Mouse (Mus musculus): Measurements from ENCODE around the gene Esyt3. TPM values are rescaled to one million over a fixed set of nuclear protein-coding genes. Genes with fewer than 3 reads are reported as not detected.

Esyt3 gene
- polyA plus RNA-seq, 1 experiment from 2014 or later = 0.46 TPM

GRCm38 (mm10) chr9:99353390-99353789, 5.0 kb downstream of the Esyt3 start:
- H3K4me2 ChIP-seq (replicated peaks) = no peak overlapping the region
- peaks cover 12% of the 10 kb centered on the region for H3K4me1 ChIP-seq

DNA sequence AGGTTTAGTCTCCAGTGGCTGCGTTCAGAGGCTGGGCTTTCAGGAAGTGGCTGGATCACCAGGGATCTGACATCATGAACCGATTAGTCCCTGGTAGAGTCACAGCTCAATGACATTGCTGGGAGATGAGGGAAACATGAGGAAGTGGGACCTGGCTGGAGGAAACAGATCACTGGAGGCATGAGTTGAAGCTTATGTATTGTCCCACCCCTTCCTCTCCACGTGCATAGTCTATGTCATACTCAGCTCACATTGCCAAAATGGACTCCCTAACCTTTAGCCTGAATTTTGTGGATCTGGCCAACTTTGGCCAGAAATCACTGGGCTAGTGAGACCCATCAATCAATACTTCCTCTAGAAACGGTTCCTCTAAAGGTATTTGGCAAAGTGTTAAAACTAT, 5.4 kb downstream of the Esyt3 start:
- Histone ChIP-seq H3K9ac (no peak overlapping the region), H3K27ac (no peak overlapping the region), H3K9me3 (no peaks in the 10 kb centered on the region), H3K36me3 (no peaks in the 10 kb centered on the region), H3K4me2 (replicated peaks) (no peak overlapping the region), H3K4me3 (no peak overlapping the region), H3K27me3 (peaks cover 29% of the 10 kb centered on the region), H3K4me1 (peaks cover 10% of the 10 kb centered on the region)
- WGBS = 65% methylated on average over 4 of the region's 4 CpGs
- no peak for ATAC-seq (ENCODE audit: insufficient number of reproducible peaks, insufficient read depth, low FRiP score, low TSS enrichment)

More at GRCm38 (mm10) chr9:99353390-99353789, 5.0 kb downstream of the Esyt3 start:
- no peak for ATAC-seq (ENCODE audit: insufficient number of reproducible peaks, insufficient read depth, low FRiP score, low TSS enrichment)
- Histone ChIP-seq H3K9ac (no peak overlapping the region), H3K4me3 (no peak overlapping the region), H3K36me3 (no peaks in the 10 kb centered on the region), H3K27ac (no peak overlapping the region), H3K9me3 (no peaks in the 10 kb centered on the region), H3K27me3 (peaks cover 33% of the 10 kb centered on the region)
- 65% methylated on average over 6 of the region's 6 CpGs for WGBS

GRCm38 (mm10) chr9:99345351-99345792, 13.0 kb downstream of the Esyt3 start:
- H3K4me1 ChIP-seq = no peaks in the 10 kb centered on the region
- H3K9me3 ChIP-seq = no peaks in the 10 kb centered on the region
- no peak for ATAC-seq (ENCODE audit: insufficient number of reproducible peaks, insufficient read depth, low FRiP score, low TSS enrichment)
- H3K36me3 ChIP-seq = no peaks in the 10 kb centered on the region
- H3K27me3 ChIP-seq = no peaks in the 10 kb centered on the region
- no peak overlapping the region for H3K27ac ChIP-seq
- 60% methylated on average over 4 of the region's 4 CpGs for WGBS
- no peak overlapping the region for H3K4me2 ChIP-seq (replicated peaks)
- no peak overlapping the region for H3K4me3 ChIP-seq
- no peak overlapping the region for H3K9ac ChIP-seq

DNA sequence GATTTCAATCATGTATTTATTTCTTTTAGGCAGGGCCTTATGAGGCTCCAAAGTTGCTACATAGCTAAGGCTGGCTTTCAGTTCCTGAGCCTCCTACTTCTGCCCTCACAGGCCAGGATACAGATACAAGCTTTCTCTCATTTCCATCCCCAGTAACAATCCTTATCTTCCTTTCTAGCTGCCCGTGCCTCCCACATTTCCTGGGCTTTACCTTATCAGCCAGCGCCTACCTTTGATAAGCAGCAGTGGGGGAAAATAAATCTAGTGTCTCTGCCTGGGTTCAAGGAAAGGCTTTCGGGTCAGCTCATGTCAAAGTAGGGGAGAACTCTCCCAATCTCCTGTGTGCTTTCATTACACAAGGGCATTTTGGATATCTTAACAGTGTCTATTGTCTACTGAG, 16.8 kb downstream of the Esyt3 start:
- no peaks in the 10 kb centered on the region for H3K4me1 ChIP-seq
- H3K4me2 ChIP-seq (replicated peaks) = no peak overlapping the region
- no peak overlapping the region for H3K9ac ChIP-seq
- H3K27me3 ChIP-seq = no peaks in the 10 kb centered on the region
- no peak overlapping the region for H3K4me3 ChIP-seq
- H3K36me3 ChIP-seq = no peaks in the 10 kb centered on the region
- no peak overlapping the region for H3K27ac ChIP-seq
- no peak for ATAC-seq (ENCODE audit: insufficient number of reproducible peaks, insufficient read depth, low FRiP score, low TSS enrichment)
- H3K9me3 ChIP-seq = no peaks in the 10 kb centered on the region
- 79% methylated on average over 3 of the region's 3 CpGs for WGBS

DNA sequence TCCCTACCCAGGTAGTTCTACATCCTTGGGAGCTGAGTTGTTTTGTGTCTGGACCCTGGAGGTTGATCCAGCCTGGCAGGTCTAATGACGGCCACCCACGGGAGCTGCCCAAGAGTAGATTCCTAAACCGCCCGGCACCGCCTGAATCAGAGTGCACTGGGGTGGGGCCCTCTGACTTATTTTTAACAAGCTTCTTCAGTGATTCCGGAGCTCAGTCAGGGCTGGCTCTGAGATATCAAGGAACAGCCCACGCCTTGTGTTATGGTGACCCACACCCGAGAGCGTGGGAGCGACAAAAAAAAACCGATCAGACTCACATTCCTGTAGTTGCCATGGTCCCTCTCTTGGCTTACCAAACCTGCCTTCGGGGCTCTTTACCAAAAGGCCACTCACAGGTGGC, 18.2 kb downstream of the Esyt3 start:
- ATAC-seq (ENCODE audit: insufficient number of reproducible peaks, insufficient read depth, low FRiP score, low TSS enrichment) = no peak
- Histone ChIP-seq H3K9ac (no peak overlapping the region), H3K4me2 (replicated peaks) (no peak overlapping the region), H3K36me3 (no peaks in the 10 kb centered on the region), H3K27me3 (no peaks in the 10 kb centered on the region), H3K4me3 (no peak overlapping the region), H3K27ac (no peak overlapping the region), H3K4me1 (no peaks in the 10 kb centered on the region), H3K9me3 (no peaks in the 10 kb centered on the region)
- 81% methylated on average over 12 of the region's 12 CpGs for WGBS

- H3K27me3 ChIP-seq = no peaks in the 10 kb centered on the region
- no peak overlapping the region for H3K4me2 ChIP-seq (replicated peaks)
- no peak for ATAC-seq (ENCODE audit: insufficient number of reproducible peaks, insufficient read depth, low FRiP score, low TSS enrichment)
- H3K4me1 ChIP-seq = no peaks in the 10 kb centered on the region
- H3K36me3 ChIP-seq = no peaks in the 10 kb centered on the region
- no peak overlapping the region for H3K9ac ChIP-seq
- 91% methylated on average over 1 of the region's 1 CpGs for WGBS
- H3K9me3 ChIP-seq = no peaks in the 10 kb centered on the region
- no peak overlapping the region for H3K27ac ChIP-seq
- H3K4me3 ChIP-seq = no peak overlapping the region
Measured at GRCm38 (mm10) chr9:99339182-99339581, 19.2 kb downstream of the Esyt3 start.

DNA sequence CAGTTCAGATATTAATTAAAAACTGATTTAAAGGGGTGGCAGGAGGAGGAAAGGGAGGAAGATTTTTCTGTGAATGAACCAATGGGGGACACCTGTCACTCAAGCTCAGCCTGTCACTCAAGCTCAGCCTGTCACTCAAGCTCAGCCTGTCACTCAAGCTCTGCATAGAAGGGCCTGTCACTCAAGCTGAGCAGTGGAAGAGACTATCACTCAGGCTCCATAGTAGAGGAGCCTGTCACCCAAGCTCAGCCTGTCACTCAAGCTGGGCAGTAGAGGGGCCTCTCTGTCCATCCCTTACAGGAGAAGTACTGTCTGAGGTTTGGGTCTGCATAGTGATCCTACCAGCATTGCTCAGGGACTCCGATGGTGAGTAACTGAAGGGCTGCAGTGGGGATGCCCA, 20.1 kb downstream of the Esyt3 start:
- H3K27me3 ChIP-seq = no peaks in the 10 kb centered on the region
- H3K27ac ChIP-seq = no peak overlapping the region
- ATAC-seq (ENCODE audit: insufficient number of reproducible peaks, insufficient read depth, low FRiP score, low TSS enrichment) = no peak
- WGBS = 100% methylated on average over 1 of the region's 1 CpGs
- H3K4me1 ChIP-seq = no peaks in the 10 kb centered on the region
- no peaks in the 10 kb centered on the region for H3K36me3 ChIP-seq
- no peak overlapping the region for H3K4me2 ChIP-seq (replicated peaks)
- no peaks in the 10 kb centered on the region for H3K9me3 ChIP-seq
- no peak overlapping the region for H3K9ac ChIP-seq
- H3K4me3 ChIP-seq = no peak overlapping the region

GRCm38 (mm10) chr9:99336538-99336937, 21.8 kb downstream of the Esyt3 start:
- H3K4me1 ChIP-seq = no peaks in the 10 kb centered on the region
- no peaks in the 10 kb centered on the region for H3K9me3 ChIP-seq
- H3K9ac ChIP-seq = no peak overlapping the region
- WGBS = 88% methylated on average over 4 of the region's 4 CpGs
- no peak overlapping the region for H3K4me2 ChIP-seq (replicated peaks)
- no peak overlapping the region for H3K27ac ChIP-seq
- H3K36me3 ChIP-seq = no peaks in the 10 kb centered on the region
- H3K27me3 ChIP-seq = no peaks in the 10 kb centered on the region
- H3K4me3 ChIP-seq = no peak overlapping the region
- ATAC-seq (ENCODE audit: insufficient number of reproducible peaks, insufficient read depth, low FRiP score, low TSS enrichment) = no peak

DNA sequence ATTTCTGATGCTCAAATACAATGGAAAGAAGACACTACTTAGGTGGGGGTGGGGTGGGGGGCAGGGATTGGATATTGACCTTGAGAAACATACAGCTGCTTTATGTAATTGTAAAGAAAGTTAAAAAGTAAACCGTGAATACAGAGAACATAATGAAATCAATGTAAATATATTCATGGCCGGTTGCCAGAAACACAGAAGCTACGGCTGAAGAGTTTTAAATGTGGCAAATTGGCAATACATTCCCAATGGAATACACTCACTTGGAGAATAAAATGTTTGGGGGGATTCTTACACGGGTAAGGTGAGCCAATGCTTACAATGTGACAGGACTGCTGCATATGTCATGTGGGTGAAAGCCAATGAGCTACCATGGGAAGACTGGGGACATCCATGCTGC, 31.5 kb downstream of the Esyt3 start:
- no peak for ATAC-seq (ENCODE audit: insufficient number of reproducible peaks, insufficient read depth, low FRiP score, low TSS enrichment)
- Histone ChIP-seq H3K4me3 (no peak overlapping the region), H3K9ac (no peak overlapping the region), H3K27me3 (no peaks in the 10 kb centered on the region), H3K9me3 (no peaks in the 10 kb centered on the region), H3K36me3 (no peaks in the 10 kb centered on the region), H3K4me2 (replicated peaks) (no peak overlapping the region), H3K27ac (no peak overlapping the region), H3K4me1 (no peaks in the 10 kb centered on the region)
- 64% methylated on average over 4 of the region's 4 CpGs for WGBS

DNA sequence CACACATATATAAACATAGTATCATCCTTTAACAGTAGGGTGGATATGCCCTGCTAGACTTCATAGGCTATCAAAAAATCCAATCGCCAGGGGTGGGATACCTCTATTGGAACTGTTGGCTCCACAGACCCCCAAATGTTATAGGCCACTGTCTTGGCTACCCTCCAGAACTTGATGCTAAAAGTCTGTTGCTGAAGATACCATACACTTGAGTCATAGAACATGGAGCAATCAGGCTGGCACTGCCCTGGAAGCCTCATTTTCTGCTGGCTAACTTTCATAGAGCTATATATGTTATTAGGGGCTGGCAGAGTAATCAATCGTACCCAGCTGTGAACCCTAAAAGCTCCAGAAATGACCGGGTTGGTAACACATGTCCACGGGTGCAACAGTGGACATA, 32.4 kb downstream of the Esyt3 start:
- Histone ChIP-seq H3K27me3 (no peaks in the 10 kb centered on the region), H3K27ac (no peak overlapping the region), H3K4me3 (no peak overlapping the region), H3K9me3 (no peaks in the 10 kb centered on the region), H3K36me3 (no peaks in the 10 kb centered on the region), H3K4me2 (replicated peaks) (no peak overlapping the region), H3K9ac (no peak overlapping the region), H3K4me1 (no peaks in the 10 kb centered on the region)
- WGBS = 83% methylated on average over 4 of the region's 4 CpGs
- ATAC-seq (ENCODE audit: insufficient number of reproducible peaks, insufficient read depth, low FRiP score, low TSS enrichment) = no peak

DNA sequence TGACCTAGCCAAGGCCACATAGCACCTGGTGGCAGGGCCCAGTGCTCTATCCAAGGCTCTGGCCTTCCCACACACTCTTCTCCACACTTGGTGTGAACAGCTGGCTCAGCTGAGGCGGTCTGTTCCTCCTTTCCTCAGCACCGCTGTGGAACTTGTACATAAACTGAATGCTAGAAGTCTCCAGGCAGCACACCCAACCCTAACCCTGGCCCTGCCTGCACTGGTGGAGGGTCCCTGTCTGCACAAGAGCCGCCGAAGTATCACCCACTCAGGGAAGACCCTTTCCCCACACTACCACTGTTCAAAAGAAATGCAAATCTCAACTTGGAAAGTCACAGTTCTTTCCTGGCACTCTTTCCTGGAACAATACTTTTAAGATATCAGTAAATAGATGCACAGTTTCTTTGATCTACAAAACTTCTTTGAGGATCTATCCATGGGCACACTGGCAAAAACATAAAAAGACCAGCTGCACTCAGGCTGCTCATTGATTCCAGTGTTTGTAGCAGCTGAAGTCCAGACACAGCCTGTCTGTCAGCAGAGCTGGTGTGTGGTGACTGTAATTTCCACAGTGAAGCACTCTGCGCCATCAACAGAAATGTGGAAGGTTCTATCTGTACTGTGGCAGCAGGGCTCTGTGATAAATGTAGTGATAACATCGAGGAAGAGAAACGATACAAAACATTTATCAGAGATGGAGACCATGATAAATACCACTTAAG, 33.0 kb downstream of the Esyt3 start:
- Histone ChIP-seq H3K9ac (no peak overlapping the region), H3K36me3 (no peaks in the 10 kb centered on the region), H3K27me3 (no peaks in the 10 kb centered on the region), H3K4me2 (replicated peaks) (no peak overlapping the region), H3K4me1 (no peaks in the 10 kb centered on the region), H3K4me3 (no peak overlapping the region), H3K27ac (no peak overlapping the region), H3K9me3 (no peaks in the 10 kb centered on the region)
- no peak for ATAC-seq (ENCODE audit: insufficient number of reproducible peaks, insufficient read depth, low FRiP score, low TSS enrichment)
- 85% methylated on average over 7 of the region's 7 CpGs for WGBS

- Histone ChIP-seq H3K4me1 (no peaks in the 10 kb centered on the region), H3K4me3 (no peak overlapping the region), H3K27ac (no peak overlapping the region), H3K4me2 (replicated peaks) (no peak overlapping the region), H3K9ac (no peak overlapping the region), H3K36me3 (no peaks in the 10 kb centered on the region), H3K27me3 (no peaks in the 10 kb centered on the region), H3K9me3 (no peaks in the 10 kb centered on the region)
- 82% methylated on average over 8 of the region's 8 CpGs for WGBS
- ATAC-seq (ENCODE audit: insufficient number of reproducible peaks, insufficient read depth, low FRiP score, low TSS enrichment) = no peak
Measured at GRCm38 (mm10) chr9:99320006-99320405, 38.4 kb downstream of the Esyt3 start.

All from embryonic facial prominence, embryonic 12.5 days (tissue).